Mouse (Mus musculus) liver, postnatal 0 days (tissue): ENCODE data around the gene Car12.

Experiments used
- CTCF ChIP-seq: sonication (generic); IDR thresholded peaks from 2 replicates; pipeline ENCODE4 v1.5.1; 2016; ENCODE audit warnings: antibody characterized with exemption, low read depth
- EP300 ChIP-seq: IDR thresholded peaks from 2 replicates; pipeline ENCODE4 v1.6.1; 2016; ENCODE audit warnings: antibody characterized with exemption, low read depth, mild to moderate bottlenecking

DNA sequence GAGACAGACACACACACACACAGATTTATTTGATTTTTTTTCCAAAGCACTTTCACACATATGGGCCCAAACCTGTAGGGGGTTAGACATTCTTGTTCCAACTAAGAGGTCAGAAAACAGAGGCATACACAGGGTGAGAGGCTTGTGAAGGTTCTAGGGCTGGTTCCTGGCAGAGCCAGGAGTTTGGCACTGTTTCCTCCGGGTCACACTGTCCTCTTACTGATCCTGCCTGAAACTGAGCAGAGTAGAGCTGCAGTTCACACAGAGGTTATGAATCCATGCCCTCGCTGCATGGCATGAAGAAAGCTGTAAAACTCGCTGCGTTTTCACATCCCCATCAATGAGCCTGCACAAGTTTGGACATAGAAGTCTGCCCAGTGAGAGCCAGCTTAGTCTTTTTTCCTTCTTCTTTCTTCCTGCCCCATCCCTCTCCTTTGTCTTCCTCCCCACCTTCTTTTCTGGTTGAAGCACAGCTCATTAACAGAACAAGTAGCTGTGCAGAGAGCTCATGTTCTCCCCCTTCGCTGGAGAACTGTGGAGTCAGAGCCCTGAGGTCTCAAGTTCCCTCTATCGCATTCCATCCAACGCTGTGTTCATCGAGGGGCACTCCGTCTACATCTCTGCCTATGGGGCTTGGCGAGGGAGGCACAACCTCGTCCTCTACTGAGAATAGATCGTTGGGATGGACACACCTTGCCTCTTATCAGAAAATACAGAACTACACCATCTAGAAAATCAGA lies 4.5 kb upstream of the Car12 start:
- no peak for TF ChIP-seq CTCF
- no peak for TF ChIP-seq EP300
